Mouse (Mus musculus) heart, postnatal 0 days (tissue): ENCODE data around the gene Dnm3. TPM values are rescaled to one million over a fixed set of nuclear protein-coding genes. Genes with fewer than 3 reads are reported as not detected.
A peak's percentile ranks its signal among the peaks of the same experiment; 100 is the strongest.

Source experiments
- ATAC-seq: fragments of 200-750 bp; cut with Nextera tagmentation; 2 replicates; pipeline ENCODE4 v1.8.0; 2017; ENCODE audit warnings: low read depth, moderate number of reproducible peaks, moderate library complexity; ENCODE audit not compliant: insufficient read depth
- DNase-seq: peaks from one replicate; pipeline ENCODE4 v3.0.0-alpha.2; 2016; ENCODE audit warnings: low spot score
- H3K27ac ChIP-seq: fragments of 300-500 bp; sonication (generic); 2 replicates; pipeline ENCODE4 v1.5.1; 2014; ENCODE audit warnings: low read depth, mild to moderate bottlenecking
- H3K27me3 ChIP-seq: fragments of 300-500 bp; sonication (generic); 2 replicates; pipeline ENCODE4 v1.6.1; 2014; ENCODE audit warnings: low read length, mixed read lengths; ENCODE audit not compliant: control insufficient read depth, insufficient read depth
- H3K36me3 ChIP-seq: fragments of 300-500 bp; sonication (generic); replicated peaks from 2 replicates; pipeline ENCODE4 v1.6.1; 2014; ENCODE audit warnings: low read length, mixed read lengths; ENCODE audit not compliant: control insufficient read depth, insufficient read depth
- H3K4me1 ChIP-seq: fragments of 300-500 bp; sonication (generic); 2 replicates; pipeline ENCODE4 v1.6.1; 2014; ENCODE audit warnings: antibody characterized with exemption; ENCODE audit not compliant: control insufficient read depth, insufficient read depth
- H3K4me2 ChIP-seq: fragments of 300-500 bp; sonication (generic); 2 replicates; pipeline ENCODE4 v1.6.1; 2014; ENCODE audit warnings: low read depth, mild to moderate bottlenecking, low read length, moderate library complexity
- H3K4me3 ChIP-seq: fragments of 300-500 bp; sonication (generic); 2 replicates; pipeline ENCODE4 v1.5.1; 2014; ENCODE audit warnings: low read depth, low read length
- H3K9ac ChIP-seq: fragments of 300-500 bp; sonication (generic); replicated peaks from 2 replicates; pipeline ENCODE4 v1.6.1; 2014; ENCODE audit warnings: low read depth, low read length, mixed read lengths
- H3K9me3 ChIP-seq: fragments of 300-500 bp; sonication (generic); replicated peaks from 2 replicates; pipeline ENCODE4 v1.6.1; 2016; ENCODE audit warnings: low read length; ENCODE audit not compliant: control insufficient read depth
- CTCF ChIP-seq: IDR thresholded peaks from 2 replicates; pipeline ENCODE4 v1.5.1; 2016; ENCODE audit warnings: antibody characterized with exemption, control low read depth, low read depth
- EP300 ChIP-seq: IDR thresholded peaks from 2 replicates; pipeline ENCODE4 v1.6.1; 2016; ENCODE audit warnings: antibody characterized with exemption, low read depth
- WGBS: fragments of 180-500 bp; shearing (Covaris S2); extraction: QIAGEN DNeasy Blood & Tissue Kit; methylation state at CpG from one replicate; pipeline ENCODE4 v1.1.7; 2014; 5-methylcytosine and 5-hydroxymethylcytosine counted together
- polyA plus RNA-seq: library from polyadenylated mRNA; unstranded; fragments of >200 nt; fragmentation: Nextera tagmentation; extraction: Ambion mirVana; gene quantifications from 2 replicates; pipeline ENCODE4 v1.2.1, GENCODE M21; 2015
- total RNA-seq: library from RNA; depleted of rRNA; stranded (reverse); fragments of >200 nt; gene quantifications from 2 replicates; pipeline ENCODE4 v1.2.3, GENCODE M21; 2014; ENCODE audit warnings: low replicate concordance

The Dnm3 gene
- total and polyA plus RNA-seq, 2 experiments from 2014 or later = 1.9 to 2.4 TPM

GRCm38 (mm10) chr1:162076581-162077001, 401.2 kb downstream of the Dnm3 start:
- no peaks in the 10 kb centered on the region for H3K36me3 ChIP-seq
- H3K9me3 ChIP-seq = no peaks in the 10 kb centered on the region
- H3K27ac ChIP-seq = peak overlapping the region; percentile 39
- no peaks in the 10 kb centered on the region for H3K27me3 ChIP-seq
- no peaks in the 10 kb centered on the region for H3K4me1 ChIP-seq
- no peak overlapping the region for H3K4me3 ChIP-seq
- H3K4me2 ChIP-seq = no peak overlapping the region
- DNase-seq (no peak), ATAC-seq (0 out of 2 replicates have a peak, but pooled peaks have one; percentile 20)
- no peak overlapping the region for H3K9ac ChIP-seq
- WGBS = 45% methylated on average over 10 of the region's 10 CpGs
- TF ChIP-seq EP300 = no peak
- TF ChIP-seq CTCF = no peak

GRCm38 (mm10) chr1:162075831-162076230, 402.0 kb downstream of the Dnm3 start:
- ATAC-seq (no peak), DNase-seq (no peak)
- H3K4me3 ChIP-seq = no peak overlapping the region
- no peak overlapping the region for H3K27ac ChIP-seq
- TF ChIP-seq CTCF (no peak), EP300 (no peak)
- WGBS = 82% methylated on average over 10 of the region's 10 CpGs
- no peaks in the 10 kb centered on the region for H3K4me1 ChIP-seq
- H3K9me3 ChIP-seq = no peaks in the 10 kb centered on the region
- H3K9ac ChIP-seq = no peak overlapping the region
- H3K27me3 ChIP-seq = no peaks in the 10 kb centered on the region
- no peaks in the 10 kb centered on the region for H3K36me3 ChIP-seq
- no peak overlapping the region for H3K4me2 ChIP-seq

- no peak overlapping the region for H3K4me3 ChIP-seq
- 61% methylated on average over 4 of the region's 4 CpGs for WGBS
- H3K9ac ChIP-seq = no peak overlapping the region
- DNase-seq = no peak
- H3K4me1 ChIP-seq = no peaks in the 10 kb centered on the region
- no peaks in the 10 kb centered on the region for H3K9me3 ChIP-seq
- no peak overlapping the region for H3K4me2 ChIP-seq
- no peaks in the 10 kb centered on the region for H3K36me3 ChIP-seq
- 0 out of 2 replicates have a peak overlapping the region, but pooled peaks have one; percentile 1 for H3K27ac ChIP-seq
- H3K27me3 ChIP-seq = no peaks in the 10 kb centered on the region
- no peak for ATAC-seq
- TF ChIP-seq EP300 = no peak
- 0 out of 2 replicates have a peak, but pooled peaks have one; percentile 10 for TF ChIP-seq CTCF
Observed at GRCm38 (mm10) chr1:162075416-162075815, 402.4 kb downstream of the Dnm3 start.

- TF ChIP-seq CTCF = no peak
- TF ChIP-seq EP300 = no peak
- no peaks in the 10 kb centered on the region for H3K9me3 ChIP-seq
- WGBS = 76% methylated on average over 17 of the region's 17 CpGs
- no peaks in the 10 kb centered on the region for H3K4me1 ChIP-seq
- ATAC-seq = no peak
- no peak overlapping the region for H3K9ac ChIP-seq
- no peaks in the 10 kb centered on the region for H3K36me3 ChIP-seq
- no peak for DNase-seq
- H3K27ac ChIP-seq = 0 out of 2 replicates have a peak overlapping the region, but pooled peaks have one; percentile 1
- no peak overlapping the region for H3K4me2 ChIP-seq
- no peak overlapping the region for H3K4me3 ChIP-seq
- H3K27me3 ChIP-seq = no peaks in the 10 kb centered on the region
Observed at GRCm38 (mm10) chr1:162074626-162075410, 403.0 kb downstream of the Dnm3 start.

GRCm38 (mm10) chr1:162072917-162073578, 404.8 kb downstream of the Dnm3 start:
- Histone ChIP-seq H3K27me3 (no peaks in the 10 kb centered on the region), H3K9me3 (no peaks in the 10 kb centered on the region), H3K4me3 (no peak overlapping the region), H3K4me1 (no peaks in the 10 kb centered on the region), H3K4me2 (no peak overlapping the region), H3K9ac (no peak overlapping the region), H3K36me3 (no peaks in the 10 kb centered on the region), H3K27ac (no peak overlapping the region)
- TF ChIP-seq EP300 (no peak), CTCF (no peak)
- 69% methylated on average over 7 of the region's 7 CpGs for WGBS
- no peak for ATAC-seq
- no peak for DNase-seq
